ENCODE assay signal across 8 mouse cellular contexts in the genomic region with DNA sequence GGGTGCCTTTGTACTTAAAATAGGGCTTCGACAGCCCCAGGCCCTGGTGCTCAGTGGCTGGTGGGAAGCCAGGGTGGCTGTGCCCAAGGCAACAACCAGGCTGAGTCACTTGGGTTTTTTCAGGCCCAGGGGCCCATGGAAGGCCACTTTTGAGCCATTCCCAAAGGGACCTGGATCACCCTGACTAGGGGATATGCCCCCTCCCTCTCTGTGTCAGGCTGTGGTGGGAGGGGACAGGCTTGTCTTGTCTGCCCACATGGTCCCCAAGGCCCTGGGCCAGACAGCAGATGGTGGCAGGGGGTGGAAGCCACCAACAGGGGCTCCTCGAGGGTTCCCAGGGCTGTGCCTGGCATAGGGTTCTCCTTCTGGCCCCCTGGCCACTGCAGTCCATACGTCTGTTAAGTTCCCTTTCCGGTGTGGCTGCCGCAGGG. TPM values are rescaled to one million over a fixed set of nuclear protein-coding genes. Genes with fewer than 3 reads are reported as not detected.
DNase-seq lines count a peak whose midpoint lies in the region; ATAC-seq and TF ChIP-seq lines count a peak whose summit lies in the region.

No protein-coding gene starts in this region.

- no peak for TF ChIP-seq CTCF in G1E (IDR thresholded peaks at IDR 0.05; ENCODE audit: low read depth, low read length)

- no peak overlapping the region for H3K4me3 ChIP-seq in heart, embryonic 15.5 days
- peak overlapping the region; percentile 79; the same call in 1 of the 2 replicates for H3K4me3 ChIP-seq in G1E (ENCODE audit: low read depth, low read length)
- H3K4me3 ChIP-seq in limb, embryonic 15.5 days = no peak overlapping the region

- H3K27me3 ChIP-seq in heart, embryonic 15.5 days = no peaks in the 10 kb centered on the region
- H3K27me3 ChIP-seq in G1E (ENCODE audit: insufficient read depth, low read length) = no peaks in the 10 kb centered on the region
- H3K27me3 ChIP-seq in limb, embryonic 15.5 days = no peaks in the 10 kb centered on the region

- no peak overlapping the region for H3K4me2 ChIP-seq in heart, embryonic 15.5 days
- H3K4me2 ChIP-seq in limb, embryonic 15.5 days = peak overlapping the region; percentile 89; the same call in 1 of the 2 replicates

- H3K9me3 ChIP-seq in heart, embryonic 15.5 days (replicated peaks) = no peaks in the 10 kb centered on the region
- H3K9me3 ChIP-seq in G1E (replicated peaks) = peaks cover 17% of the 10 kb centered on the region
- H3K9me3 ChIP-seq in limb, embryonic 15.5 days = no peaks in the 10 kb centered on the region

- WGBS in heart, embryonic 15.5 days = 70% methylated on average over 5 of the region's 5 CpGs
- WGBS in limb, embryonic 15.5 days = 52% methylated on average over 5 of the region's 5 CpGs

- H3K4me1 ChIP-seq in heart, embryonic 15.5 days (replicated peaks) = peaks cover 66% of the 10 kb centered on the region
- H3K4me1 ChIP-seq in G1E (ENCODE audit: insufficient read depth, low read depth, low read length) = peaks cover 91% of the 10 kb centered on the region
- peaks cover 71% of the 10 kb centered on the region for H3K4me1 ChIP-seq in limb, embryonic 15.5 days

- no peak for ATAC-seq in heart, embryonic 15.5 days (replicated peaks; ENCODE audit: insufficient number of reproducible peaks, insufficient read depth, low FRiP score, low read depth)
- no peak for ATAC-seq in G1E (ENCODE audit: extremely low read depth, insufficient number of reproducible peaks, low FRiP score, poor library complexity, severe bottlenecking)
- ATAC-seq in limb, embryonic 15.5 days (ENCODE audit: insufficient number of reproducible peaks, low FRiP score, low TSS enrichment, low read depth) = no peak
- ATAC-seq in frontal cortex, adult (ENCODE audit: low TSS enrichment) = no peak

- no peak for DNase-seq in heart, postnatal 4 days
- DNase-seq in G1E (ENCODE audit: low spot score) = no peak
- DNase-seq in cerebellum, adult 9-11 months = peak; percentile 80
- DNase-seq in frontal cortex, postnatal 14 days (ENCODE audit: low spot score in 2 of 2) = no peak
- no peak for DNase-seq in lung, postnatal 36 days

- H3K27ac ChIP-seq in heart, embryonic 15.5 days = 0 out of 2 replicates have a peak overlapping the region, but pooled peaks have one; percentile 5
- peak overlapping the region; percentile 22 for H3K27ac ChIP-seq in limb, embryonic 15.5 days

- H3K36me3 ChIP-seq in heart, embryonic 15.5 days = peaks cover 42% of the 10 kb centered on the region
- peaks cover 92% of the 10 kb centered on the region for H3K36me3 ChIP-seq in G1E (replicated peaks)
- peaks cover 44% of the 10 kb centered on the region for H3K36me3 ChIP-seq in limb, embryonic 15.5 days

- peak overlapping the region; percentile 35; the same call in 1 of the 2 replicates for H3K9ac ChIP-seq in heart, embryonic 15.5 days
- no peak overlapping the region for H3K9ac ChIP-seq in limb, embryonic 15.5 days

RNA-seq across cellular contexts. Expression of a gene that starts 7.5 kb away (rescaled TPM):
- 25.6 and 31.0 TPM in 2 replicates for polyA plus RNA-seq in heart, embryonic 15.5 days (2015; fragmentation: Nextera tagmentation; extraction: Ambion mirVana)
- 10 to 100 TPM; 37.0 to 43.0 TPM for total RNA-seq in heart, postnatal 4 days (2021)
- total RNA-seq in G1E (2014; fragmentation: Nextera tagmentation) (27.7 and 31.1 TPM in 2 replicates), G1E (2017) (6.4 and 7.1 TPM in 2 replicates)
- polyA plus RNA-seq in G1E (2012) = 75.7 and 79.1 TPM in 2 replicates
- 58.6 and 61.4 TPM in 2 replicates for polyA plus RNA-seq in limb, embryonic 15.5 days (2015; fragmentation: Nextera tagmentation; extraction: Ambion mirVana)

RNA-seq across cellular contexts. Expression of a gene that starts 25.2 kb away (rescaled TPM):
- 29.1 and 41.6 TPM in 2 replicates for polyA plus RNA-seq in heart, embryonic 15.5 days (2015; fragmentation: Nextera tagmentation; extraction: Ambion mirVana)
- total RNA-seq in heart, postnatal 4 days (2021) = 10 to 100 TPM; 17.5 to 18.6 TPM
- 28.6 and 34.4 TPM in 2 replicates for total RNA-seq in G1E (2014; fragmentation: Nextera tagmentation)
- total RNA-seq in G1E (2017) = 21.2 and 24.8 TPM in 2 replicates
- polyA plus RNA-seq in G1E (2012) = 62.7 and 70.5 TPM in 2 replicates
- polyA plus RNA-seq in limb, embryonic 15.5 days (2015; fragmentation: Nextera tagmentation; extraction: Ambion mirVana) = 48.0 and 50.6 TPM in 2 replicates

RNA-seq across cellular contexts. Expression of a gene that starts 33.9 kb away (rescaled TPM):
- 350 and 441 TPM in 2 replicates for polyA plus RNA-seq in heart, embryonic 15.5 days (2015; fragmentation: Nextera tagmentation; extraction: Ambion mirVana)
- total RNA-seq in heart, postnatal 4 days (2021) = 1,000 to 10,000 TPM; 1,326 to 1,351 TPM
- total RNA-seq in G1E (2014; fragmentation: Nextera tagmentation) = 1,577 and 1,715 TPM in 2 replicates
- 1,676 and 1,695 TPM in 2 replicates for total RNA-seq in G1E (2017)
- polyA plus RNA-seq in G1E (2012) = 2,355 and 3,878 TPM in 2 replicates
- 564 and 615 TPM in 2 replicates for polyA plus RNA-seq in limb, embryonic 15.5 days (2015; fragmentation: Nextera tagmentation; extraction: Ambion mirVana)

RNA-seq across cellular contexts. Expression of a gene that starts 36.9 kb away (rescaled TPM):
- polyA plus RNA-seq in heart, embryonic 15.5 days (2015; fragmentation: Nextera tagmentation; extraction: Ambion mirVana) = 130 and 153 TPM in 2 replicates
- total RNA-seq in heart, postnatal 4 days (2021) = 100 to 1,000 TPM; 134 to 141 TPM
- 35.9 and 52.2 TPM in 2 replicates for total RNA-seq in G1E (2014; fragmentation: Nextera tagmentation)
- total RNA-seq in G1E (2017) = 63.5 and 76.7 TPM in 2 replicates
- polyA plus RNA-seq in G1E (2012) = 272 and 393 TPM in 2 replicates
- polyA plus RNA-seq in limb, embryonic 15.5 days (2015; fragmentation: Nextera tagmentation; extraction: Ambion mirVana) = 165 and 167 TPM in 2 replicates

RNA-seq across cellular contexts. Expression of a gene that starts 40.2 kb away (rescaled TPM):
- 38.4 and 43.1 TPM in 2 replicates for polyA plus RNA-seq in heart, embryonic 15.5 days (2015; fragmentation: Nextera tagmentation; extraction: Ambion mirVana)
- total RNA-seq in heart, postnatal 4 days (2021) = 10 to 100 TPM; 41.9 to 45.7 TPM
- total RNA-seq in G1E (2014; fragmentation: Nextera tagmentation) (34.2 and 43.3 TPM in 2 replicates), G1E (2017) (39.3 and 40.8 TPM in 2 replicates)
- 69.8 and 96.7 TPM in 2 replicates for polyA plus RNA-seq in G1E (2012)
- 45.7 and 53.5 TPM in 2 replicates for polyA plus RNA-seq in limb, embryonic 15.5 days (2015; fragmentation: Nextera tagmentation; extraction: Ambion mirVana)
